20 mouse cellular contexts compared by ENCODE assay signal in genomic region chr14:113930779-113931178, GRCm38 (mm10).
DNase-seq lines count a peak whose midpoint lies in the region; ATAC-seq lines count a peak whose summit lies in the region.
"Had no signal": no experiment of that assay in that cellular context is flagged by ENCODE, and none has a peak within 500 bp of the region (broad histone marks: within the 10 kb centered on the region; RNA-seq: fewer than 3 reads in every experiment).

No protein-coding gene starts in this region.

- 51% methylated on average over 1 of the region's 1 CpGs for WGBS in hindbrain, embryonic 14.5 days
- WGBS in hindbrain, embryonic 12.5 days: 51% methylated on average over 1 of the region's 1 CpGs
- WGBS in midbrain, embryonic 14.5 days: 49% methylated on average over 1 of the region's 1 CpGs
- 29% methylated on average over 1 of the region's 1 CpGs for WGBS in midbrain, embryonic 16.5 days

- H3K4me2 ChIP-seq in hindbrain, embryonic 14.5 days (replicated peaks): no peak overlapping the region
- no peak overlapping the region for H3K4me2 ChIP-seq in hindbrain, embryonic 12.5 days (replicated peaks)
- H3K4me2 ChIP-seq in midbrain, embryonic 14.5 days (ENCODE audit: low read length): no peak overlapping the region
- no peak overlapping the region for H3K4me2 ChIP-seq in midbrain, embryonic 16.5 days (ENCODE audit: low read length)
- H3K4me2 ChIP-seq: embryonic facial prominence, embryonic 12.5 days; forebrain, embryonic 12.5 days; heart, embryonic 11.5 days; heart, embryonic 15.5 days; intestine, embryonic 15.5 days had no signal

- peak; percentile 24 for DNase-seq in hindbrain, embryonic 14.5 days (ENCODE audit: low spot score)
- peak; percentile 43 for DNase-seq in midbrain, embryonic 14.5 days
- DNase-seq in retina, embryonic 14.5 days (ENCODE audit: low spot score): peak; percentile 29
- DNase-seq in cerebellum, adult 11 months: no peak
- DNase-seq: adrenal gland, adult 2 months; adrenal gland, postnatal 25 days; cerebellum, adult 11-12 months; cerebellum, adult 9-10 months; cerebellum, postnatal 25 days; gastrocnemius, postnatal 14 days; heart, adult 2 months; heart, postnatal 14 days had no signal

- H3K4me1 ChIP-seq in hindbrain, embryonic 14.5 days (replicated peaks; ENCODE audit: control insufficient read depth, insufficient read depth, low read length): no peaks in the 10 kb centered on the region
- H3K4me1 ChIP-seq in hindbrain, embryonic 12.5 days: no peaks in the 10 kb centered on the region
- no peaks in the 10 kb centered on the region for H3K4me1 ChIP-seq in midbrain, embryonic 14.5 days (ENCODE audit: control insufficient read depth, insufficient read depth, low read length)
- 0 out of 2 replicates have a peak, but pooled peaks cover 4% of the 10 kb centered on the region for H3K4me1 ChIP-seq in midbrain, embryonic 16.5 days (ENCODE audit: control insufficient read depth, insufficient read depth, low read length)
- H3K4me1 ChIP-seq: embryonic facial prominence, embryonic 12.5 days; forebrain, embryonic 12.5 days; heart, embryonic 15.5 days; intestine, embryonic 15.5 days had no signal

- H3K36me3 ChIP-seq in hindbrain, embryonic 14.5 days (replicated peaks; ENCODE audit: control insufficient read depth, insufficient read depth): no peaks in the 10 kb centered on the region
- H3K36me3 ChIP-seq in hindbrain, embryonic 12.5 days: no peaks in the 10 kb centered on the region
- H3K36me3 ChIP-seq in midbrain, embryonic 14.5 days (ENCODE audit: control insufficient read depth, insufficient read depth, low read length): no peaks in the 10 kb centered on the region
- H3K36me3 ChIP-seq in midbrain, embryonic 16.5 days (ENCODE audit: control insufficient read depth, insufficient read depth, low read length): no peaks in the 10 kb centered on the region
- H3K36me3 ChIP-seq: embryonic facial prominence, embryonic 12.5 days; forebrain, embryonic 12.5 days; heart, embryonic 15.5 days; intestine, embryonic 15.5 days had no signal

- no peak for ATAC-seq in hindbrain, embryonic 14.5 days (ENCODE audit: low FRiP score)
- no peak for ATAC-seq in hindbrain, embryonic 12.5 days (ENCODE audit: low FRiP score)
- ATAC-seq in midbrain, embryonic 14.5 days (ENCODE audit: low FRiP score, low TSS enrichment): no peak
- no peak for ATAC-seq in midbrain, embryonic 16.5 days
- ATAC-seq: hindbrain, embryonic 16.5 days; intestine, embryonic 15.5 days had no signal

- no peaks in the 10 kb centered on the region for H3K27me3 ChIP-seq in hindbrain, embryonic 14.5 days (ENCODE audit: control insufficient read depth, insufficient read depth, low read length)
- no peaks in the 10 kb centered on the region for H3K27me3 ChIP-seq in hindbrain, embryonic 12.5 days
- H3K27me3 ChIP-seq in midbrain, embryonic 14.5 days (ENCODE audit: control insufficient read depth, insufficient read depth, low read length): no peaks in the 10 kb centered on the region
- no peaks in the 10 kb centered on the region for H3K27me3 ChIP-seq in midbrain, embryonic 16.5 days (ENCODE audit: control insufficient read depth, insufficient read depth, low read depth, low read length)
- H3K27me3 ChIP-seq: embryonic facial prominence, embryonic 12.5 days; forebrain, embryonic 12.5 days; heart, embryonic 15.5 days; intestine, embryonic 15.5 days had no signal

- H3K9ac ChIP-seq in hindbrain, embryonic 14.5 days: no peak overlapping the region
- no peak overlapping the region for H3K9ac ChIP-seq in hindbrain, embryonic 12.5 days
- H3K9ac ChIP-seq in midbrain, embryonic 14.5 days (replicated peaks; ENCODE audit: low read length): no peak overlapping the region
- H3K9ac ChIP-seq in midbrain, embryonic 16.5 days (ENCODE audit: low read depth, low read length): no peak overlapping the region
- H3K9ac ChIP-seq: embryonic facial prominence, embryonic 12.5 days; forebrain, embryonic 12.5 days; heart, embryonic 15.5 days; intestine, embryonic 15.5 days had no signal

- no peak overlapping the region for H3K4me3 ChIP-seq in hindbrain, embryonic 14.5 days (replicated peaks; ENCODE audit: low read length)
- H3K4me3 ChIP-seq in hindbrain, embryonic 12.5 days: no peak overlapping the region
- no peak overlapping the region for H3K4me3 ChIP-seq in midbrain, embryonic 14.5 days (replicated peaks; ENCODE audit: low read depth, low read length)
- no peak overlapping the region for H3K4me3 ChIP-seq in midbrain, embryonic 16.5 days (ENCODE audit: low read depth, low read length)
- H3K4me3 ChIP-seq: embryonic facial prominence, embryonic 12.5 days; forebrain, embryonic 12.5 days; heart, adult 2 months; heart, embryonic 15.5 days; intestine, embryonic 15.5 days had no signal

- H3K9me3 ChIP-seq in hindbrain, embryonic 14.5 days (ENCODE audit: control insufficient read depth, low read length): no peaks in the 10 kb centered on the region
- no peaks in the 10 kb centered on the region for H3K9me3 ChIP-seq in hindbrain, embryonic 12.5 days (replicated peaks)
- no peaks in the 10 kb centered on the region for H3K9me3 ChIP-seq in midbrain, embryonic 14.5 days (ENCODE audit: control insufficient read depth, low read length)
- no peaks in the 10 kb centered on the region for H3K9me3 ChIP-seq in midbrain, embryonic 16.5 days (replicated peaks; ENCODE audit: control insufficient read depth, low read length, poor library complexity, severe bottlenecking)
- H3K9me3 ChIP-seq: embryonic facial prominence, embryonic 12.5 days; forebrain, embryonic 12.5 days; heart, embryonic 15.5 days; intestine, embryonic 15.5 days had no signal

- no peak overlapping the region for H3K27ac ChIP-seq in hindbrain, embryonic 14.5 days
- no peak overlapping the region for H3K27ac ChIP-seq in hindbrain, embryonic 12.5 days
- H3K27ac ChIP-seq in midbrain, embryonic 14.5 days (replicated peaks; ENCODE audit: low read depth, low read length): no peak overlapping the region
- H3K27ac ChIP-seq in midbrain, embryonic 16.5 days (ENCODE audit: low read length): no peak overlapping the region
- H3K27ac ChIP-seq: embryonic facial prominence, embryonic 12.5 days; forebrain, embryonic 12.5 days; heart, adult 2 months; heart, embryonic 15.5 days; intestine, embryonic 15.5 days had no signal
